Mouse (Mus musculus) embryo, embryonic 10.5 days (tissue): Measurements from ENCODE around the gene Adamts13.

Source experiments
- DNase-seq: peaks from one replicate; pipeline ENCODE4 v3.0.0-alpha.2; 2015; ENCODE audit warnings: low spot score

The Adamts13 gene

DNA sequence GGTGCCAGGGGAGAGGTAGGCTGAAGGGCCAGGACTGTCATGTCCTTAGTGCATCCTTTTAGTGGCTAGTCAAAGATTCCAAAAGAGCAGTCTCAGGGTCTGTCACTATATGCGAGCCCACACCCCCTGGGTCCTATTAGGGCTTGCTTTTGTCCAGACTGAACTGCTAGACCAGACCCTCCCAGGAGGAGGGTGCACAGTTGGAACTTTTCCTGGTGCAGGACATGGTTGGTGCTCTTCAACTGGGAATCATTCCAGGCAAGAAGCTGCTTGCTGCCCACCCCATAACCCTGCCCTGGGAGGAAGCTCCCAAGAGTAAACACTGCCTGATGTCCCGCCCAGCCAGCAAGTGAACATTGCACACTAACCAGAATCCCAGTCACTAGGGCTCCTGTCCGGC lies at the start of gene Adamts13:
Gene Adamts13 (plus strand): TSS at position 301 of the 400 bp plus-strand sequence.
- no peak for DNase-seq

DNA sequence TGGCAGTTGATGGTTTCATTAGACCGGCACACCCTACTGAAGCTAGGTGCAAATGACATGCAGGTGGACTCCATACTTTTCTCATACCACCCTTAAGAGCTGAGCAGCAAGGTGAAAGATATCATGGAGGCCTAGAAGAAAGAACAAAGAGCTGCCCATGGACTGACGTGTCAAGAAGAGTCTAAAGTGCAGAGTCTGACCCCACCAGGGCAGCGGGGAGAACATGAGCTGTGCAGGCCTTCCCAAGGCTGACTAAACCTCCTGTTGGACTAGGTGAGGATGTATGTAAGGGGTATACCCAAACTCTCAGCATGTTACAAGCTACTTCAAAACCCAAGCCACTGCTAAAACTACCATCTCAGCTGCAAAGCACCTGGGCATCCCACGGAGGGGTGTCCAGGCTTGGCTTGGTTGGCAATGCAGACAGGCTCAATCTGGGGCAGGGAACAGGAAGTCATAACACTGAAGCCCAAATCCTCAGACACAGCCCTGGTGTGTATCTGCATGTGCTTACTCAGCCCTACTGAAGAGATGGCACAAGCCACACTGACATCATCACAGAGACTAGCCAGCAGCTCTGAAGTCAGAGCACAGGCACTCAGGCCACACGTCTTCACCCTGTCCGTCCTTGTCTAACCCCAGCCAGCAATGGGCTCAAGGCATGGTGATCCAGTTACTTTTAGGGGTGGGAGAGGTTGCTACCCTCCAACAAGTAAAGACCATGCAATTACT lies 45.3 kb upstream of the Adamts13 start:
- DNase-seq, result no peak

DNA sequence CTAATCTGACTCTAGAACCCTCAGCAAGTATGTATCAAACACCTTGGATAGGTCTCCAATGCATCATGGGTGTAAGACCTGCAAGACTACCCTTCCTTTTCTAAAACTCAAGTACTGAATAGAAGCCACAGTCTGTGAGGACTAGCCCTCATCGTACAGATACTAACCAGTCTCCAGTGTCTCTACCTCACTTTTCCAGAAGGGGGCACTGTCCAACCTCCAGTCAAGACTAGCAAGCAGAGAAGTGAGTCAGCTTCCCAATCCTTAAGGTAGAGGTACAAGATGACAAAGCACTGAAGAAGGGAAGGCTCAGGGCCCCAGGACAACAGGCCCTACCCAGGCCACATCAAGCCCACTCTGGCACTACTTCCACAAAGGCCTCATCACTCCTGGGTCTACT lies 42.8 kb upstream of the Adamts13 start:
- DNase-seq, result peak; percentile 82

DNA sequence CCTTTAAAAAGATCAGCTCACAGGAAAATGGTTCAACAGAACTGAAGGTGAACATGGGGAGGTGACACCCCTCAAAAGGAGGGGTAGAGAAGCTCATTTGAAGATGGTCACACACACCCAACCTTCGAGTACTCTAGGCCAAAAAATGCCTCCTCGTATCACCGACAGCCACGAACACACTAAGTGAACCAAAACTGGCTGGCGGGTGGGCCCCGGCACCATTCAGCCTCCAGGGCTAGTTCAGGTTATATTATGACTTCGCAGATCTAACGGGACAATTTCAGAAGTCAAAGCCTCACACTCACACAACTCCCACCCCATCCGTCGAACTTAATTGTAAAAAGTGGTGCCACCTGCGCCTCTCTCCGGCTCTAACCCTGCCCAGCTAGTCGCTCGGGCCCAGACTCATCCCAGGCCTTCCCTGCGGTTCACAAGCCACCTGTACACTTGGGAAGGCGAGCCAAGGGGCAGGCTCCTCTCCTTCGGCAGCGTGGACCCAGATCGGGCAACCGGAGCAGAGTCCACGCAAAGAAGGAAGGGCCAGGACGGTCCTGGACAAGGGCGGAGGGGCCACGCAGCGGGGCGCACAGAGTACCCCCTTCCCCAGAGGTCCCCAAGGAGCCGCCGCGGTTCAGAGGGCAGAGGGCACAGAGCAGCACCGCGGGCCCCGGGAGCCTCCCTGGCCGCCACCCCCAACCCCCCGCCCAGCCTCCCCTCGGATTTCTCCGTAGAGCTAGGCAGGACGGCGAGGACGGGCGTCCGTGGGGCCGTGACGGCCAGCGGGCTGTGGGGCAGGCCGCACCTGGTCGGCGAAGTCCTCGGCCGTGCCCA lies 40.5 kb upstream of the Adamts13 start:
- DNase-seq, result peak; percentile 34

DNA sequence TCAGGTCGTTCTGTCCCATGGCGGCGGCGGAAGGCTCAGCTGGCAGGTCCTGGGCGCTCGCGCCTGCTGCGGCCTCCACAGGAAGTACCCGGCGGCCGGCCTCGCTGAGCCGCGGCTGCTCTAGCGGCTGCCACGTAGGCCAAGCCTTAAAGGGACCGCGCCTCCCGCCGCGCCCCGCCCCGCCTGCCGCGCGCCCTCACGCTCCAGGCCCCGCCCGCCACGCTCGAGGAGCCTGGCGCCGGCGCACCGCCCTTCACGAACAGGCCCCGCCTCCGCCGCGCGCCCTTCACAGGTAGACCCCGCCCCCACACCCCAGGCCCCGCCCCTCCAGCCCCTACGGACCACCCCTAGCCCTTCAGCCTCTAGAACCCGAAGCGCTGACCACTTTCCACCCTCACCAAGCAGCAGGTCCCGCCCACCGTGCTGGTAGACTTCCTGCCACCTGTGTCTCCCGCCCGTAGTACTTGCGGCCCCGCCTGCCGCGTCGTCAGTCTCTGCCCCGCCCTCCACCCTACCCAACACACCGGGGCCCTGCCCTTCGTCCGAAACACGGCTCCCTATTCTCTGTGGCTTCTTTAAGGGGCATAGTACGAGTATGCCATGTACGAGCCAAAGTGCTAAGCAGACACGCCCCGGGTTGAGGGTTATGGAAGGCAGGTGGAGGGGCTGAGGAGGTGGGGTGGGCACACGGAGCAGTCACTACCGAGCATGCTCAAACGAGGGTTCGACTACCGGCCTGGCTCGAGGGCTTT lies 39.7 kb upstream of the Adamts13 start, which contains the start of the genes Surf4 and Stkld1:
Gene Surf4 (minus strand): TSS at position 625 of the 752 bp plus-strand sequence.
Gene Stkld1 (plus strand): TSS at position 744 of the 752 bp plus-strand sequence.
- peak; percentile 96 for DNase-seq

DNA sequence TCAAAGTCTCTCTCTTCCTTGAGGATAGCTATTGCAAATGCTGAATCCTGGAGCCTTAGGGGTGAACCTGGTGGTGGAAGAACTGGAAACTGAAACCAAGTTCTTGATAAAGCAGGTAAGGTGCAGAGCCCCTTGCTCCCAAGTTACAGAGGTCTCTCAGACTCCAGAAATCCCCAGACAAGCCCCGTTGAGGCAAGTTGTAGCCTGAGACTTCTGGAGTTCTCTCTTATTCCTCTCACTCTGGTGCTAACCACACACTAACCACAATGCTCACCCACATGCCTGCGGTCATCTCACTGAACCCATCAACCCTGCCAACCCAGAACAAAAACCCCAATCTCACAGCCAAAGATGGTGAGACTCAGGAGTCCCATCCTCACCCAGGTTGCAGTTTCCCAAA lies 37.9 kb upstream of the Adamts13 start:
- no peak for DNase-seq

DNA sequence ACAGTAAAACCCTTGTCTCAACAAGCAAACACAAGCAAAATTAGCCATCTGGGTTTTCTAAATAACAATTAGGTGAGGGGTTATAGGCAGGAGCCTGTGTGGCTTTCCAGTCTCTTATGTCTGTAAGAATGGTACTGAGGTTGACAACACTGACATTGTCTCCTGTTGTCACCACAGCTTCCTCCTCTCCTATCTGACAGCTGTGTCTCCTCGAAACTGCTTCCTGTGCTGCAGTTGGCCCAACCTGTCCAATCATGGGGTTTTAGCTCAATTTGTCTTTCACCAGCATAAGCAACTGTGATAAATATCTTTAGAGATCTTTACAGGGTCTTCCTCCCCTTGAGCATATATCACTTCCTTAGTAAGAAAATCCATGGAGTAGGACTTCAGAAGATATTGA lies 36.8 kb upstream of the Adamts13 start:
- DNase-seq, result no peak

DNA sequence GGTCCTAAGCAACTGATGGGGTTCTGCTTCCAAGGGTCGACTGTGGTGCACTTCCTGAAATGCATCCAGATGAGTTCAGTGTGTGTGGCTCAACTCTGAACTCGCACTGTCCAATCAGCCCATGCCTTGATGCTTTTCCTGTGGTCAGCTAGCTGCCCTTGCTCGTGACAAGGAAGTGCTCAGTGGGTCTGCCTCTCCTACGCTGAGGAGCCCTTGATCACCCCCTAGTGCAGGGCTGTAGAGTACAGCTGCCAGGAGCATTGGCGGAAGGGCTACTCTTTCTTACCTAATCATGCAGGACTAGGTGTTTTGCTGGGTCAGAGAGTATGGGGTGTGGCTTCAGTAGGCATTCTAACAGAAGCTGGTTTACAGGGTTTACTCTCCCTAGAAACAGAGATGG lies 31.7 kb upstream of the Adamts13 start:
- DNase-seq, result no peak

DNA sequence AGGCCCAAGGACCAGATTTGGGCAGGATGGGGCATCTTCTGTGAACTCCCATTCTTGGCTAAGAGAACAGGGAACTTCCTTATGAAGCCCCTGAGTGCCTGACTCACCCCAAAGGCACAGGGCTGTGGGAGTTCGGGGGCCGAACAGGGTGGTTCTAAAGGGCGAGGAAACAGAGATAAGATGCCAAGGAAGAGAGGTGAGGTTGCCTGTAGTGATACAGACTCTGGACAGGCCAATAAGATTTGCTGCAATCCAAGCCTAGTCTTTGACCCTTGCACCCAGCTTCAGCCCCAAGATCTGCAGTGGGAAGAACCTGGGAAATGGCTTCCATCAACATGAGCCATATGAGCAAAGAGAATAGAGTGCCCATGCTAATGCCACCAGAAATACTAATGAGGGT lies 30.0 kb upstream of the Adamts13 start:
- no peak for DNase-seq

DNA sequence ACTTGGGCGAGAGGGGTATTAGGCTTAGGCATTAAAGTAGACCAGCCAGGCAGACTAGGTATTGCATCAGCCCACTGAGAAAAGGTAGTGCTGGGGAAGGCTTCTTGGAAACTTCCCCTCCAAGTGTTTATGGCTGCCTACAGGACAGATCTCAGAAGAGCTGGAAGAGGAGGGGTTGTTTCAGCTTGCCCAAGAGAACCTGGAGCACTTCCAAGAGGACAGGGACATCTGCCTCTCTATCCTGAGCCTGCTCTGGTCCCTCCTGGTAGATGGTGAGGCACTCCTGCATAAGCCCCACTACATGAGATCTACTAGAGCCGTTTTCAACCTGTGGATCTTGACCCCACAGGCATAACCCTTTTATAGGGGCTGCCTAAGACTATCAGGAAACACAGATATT lies 22.8 kb upstream of the Adamts13 start:
- no peak for DNase-seq

DNA sequence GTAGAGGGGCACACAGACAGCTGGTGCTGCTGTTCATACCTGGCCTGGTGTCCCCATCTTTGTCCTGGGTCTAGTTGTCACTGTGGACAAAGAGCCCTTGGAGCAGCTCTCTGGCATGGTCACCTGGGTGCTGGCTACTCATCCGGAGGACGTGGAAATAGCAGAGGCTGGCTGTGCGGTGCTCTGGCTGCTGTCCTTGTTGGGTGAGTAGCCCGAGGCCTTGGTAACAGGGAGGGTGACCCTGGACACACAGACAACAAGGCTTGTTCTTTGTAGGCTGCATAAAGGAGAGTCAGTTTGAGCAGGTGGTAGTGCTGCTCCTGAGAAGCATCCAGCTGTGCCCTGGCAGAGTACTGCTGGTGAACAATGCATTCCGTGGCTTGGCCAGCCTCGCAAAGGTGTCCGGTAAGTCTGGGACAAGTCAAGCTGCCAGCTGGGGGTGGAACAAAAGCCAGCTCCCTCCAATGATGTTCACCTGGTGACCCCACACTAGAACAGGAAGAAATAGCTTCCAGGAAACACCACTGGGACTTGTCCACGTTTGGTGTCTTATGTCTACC lies 21.8 kb upstream of the Adamts13 start:
- no peak for DNase-seq

DNA sequence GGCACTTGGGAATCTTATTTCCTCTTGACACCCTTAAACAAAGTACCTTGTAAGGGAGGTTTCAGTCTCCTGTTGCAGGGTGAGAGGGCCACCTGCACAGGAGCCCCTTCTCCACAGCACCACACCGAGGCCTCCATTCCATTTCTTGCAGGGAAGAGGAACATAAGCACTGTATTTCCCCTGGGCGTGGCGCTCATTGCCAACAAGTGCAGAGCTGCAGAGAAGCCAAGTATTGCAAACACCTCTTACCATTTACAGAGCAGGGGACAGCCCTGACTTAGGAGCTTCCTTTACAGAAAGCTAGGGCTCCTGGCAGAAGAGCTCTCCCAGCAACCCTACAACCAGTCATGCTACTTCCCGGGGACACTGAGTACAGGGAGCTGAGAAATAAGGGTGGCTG lies 21.0 kb upstream of the Adamts13 start:
- no peak for DNase-seq

DNA sequence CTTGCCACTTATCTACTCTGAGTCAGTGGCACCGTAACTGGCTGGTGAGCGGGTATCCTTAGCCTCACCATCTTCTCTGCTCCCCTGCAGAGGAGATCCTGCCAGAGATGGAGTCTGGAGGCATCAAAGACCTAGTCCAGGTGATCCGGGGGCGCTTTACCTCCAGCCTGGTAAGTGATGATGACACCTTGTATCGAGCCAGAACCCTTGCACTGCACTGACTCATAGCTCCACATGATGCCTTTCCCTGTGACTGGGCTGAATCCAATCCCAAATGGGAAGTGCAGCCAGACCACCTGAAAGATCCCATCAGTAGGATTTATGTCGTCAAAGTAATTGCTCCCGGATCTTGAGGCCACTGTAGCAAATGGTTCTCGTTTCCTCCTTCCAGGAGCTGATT lies 20.4 kb upstream of the Adamts13 start:
- no peak for DNase-seq

DNA sequence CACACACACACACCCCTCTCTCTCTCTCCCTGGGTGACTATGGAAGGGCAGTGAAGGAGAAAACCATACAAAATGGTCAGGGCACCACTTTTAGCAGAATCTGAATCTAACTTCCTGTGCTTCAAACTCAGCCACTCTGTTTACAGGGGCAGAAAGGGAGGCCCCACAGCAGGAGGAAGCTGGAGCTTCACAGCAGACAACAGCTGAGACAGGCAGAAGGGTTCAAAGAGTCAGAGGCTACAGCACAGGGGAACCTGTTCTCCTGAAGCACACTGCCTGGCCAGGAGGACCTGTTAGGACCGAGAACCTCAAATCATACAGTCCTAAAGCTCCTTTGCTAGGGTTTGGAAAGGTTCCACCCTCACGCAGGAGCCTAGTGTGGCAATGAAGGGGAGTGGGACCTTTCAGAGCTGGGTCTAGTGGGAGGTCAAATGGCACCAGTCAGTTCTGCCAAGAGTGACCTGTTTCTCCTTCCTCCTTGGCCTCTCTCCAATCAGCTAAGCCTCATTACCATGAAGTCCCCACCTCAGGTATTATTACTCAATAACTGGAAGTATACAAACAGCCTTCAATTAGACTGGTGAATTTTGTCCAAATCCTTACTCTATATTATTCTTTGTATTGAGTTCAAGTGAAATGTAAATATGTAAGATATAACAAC lies 18.4 kb upstream of the Adamts13 start:
- no peak for DNase-seq

DNA sequence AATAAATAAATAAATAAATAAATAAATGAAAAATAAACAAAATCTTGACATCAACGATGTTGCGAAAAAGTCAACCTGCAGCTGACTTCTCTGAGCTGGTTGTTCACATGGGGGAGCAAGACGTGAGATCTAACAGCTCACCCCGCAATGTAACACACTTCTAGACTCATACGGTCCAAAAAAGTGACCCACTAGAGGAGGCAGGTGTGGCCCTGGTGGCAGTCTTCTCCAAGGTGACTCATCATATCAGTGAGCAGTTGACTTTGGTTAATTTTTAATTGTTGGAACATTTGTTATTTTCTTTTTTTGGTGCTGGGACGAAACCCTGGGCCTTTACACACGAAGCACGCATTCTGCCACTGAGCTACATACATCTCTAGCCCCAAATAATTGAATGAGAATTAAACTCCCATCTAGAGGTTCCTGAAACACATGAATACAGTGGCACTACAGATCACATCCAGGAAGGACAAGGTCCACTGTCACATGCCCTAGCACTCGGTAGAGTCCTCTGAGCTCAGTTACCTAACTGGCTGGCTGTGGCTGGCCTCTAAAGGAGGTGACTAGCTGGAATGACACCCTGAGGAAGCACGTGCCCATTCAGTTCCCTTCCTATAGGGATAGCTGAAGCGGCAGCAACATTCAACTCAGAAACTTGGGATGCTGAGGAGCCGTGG lies 16.3 kb upstream of the Adamts13 start:
- no peak for DNase-seq

DNA sequence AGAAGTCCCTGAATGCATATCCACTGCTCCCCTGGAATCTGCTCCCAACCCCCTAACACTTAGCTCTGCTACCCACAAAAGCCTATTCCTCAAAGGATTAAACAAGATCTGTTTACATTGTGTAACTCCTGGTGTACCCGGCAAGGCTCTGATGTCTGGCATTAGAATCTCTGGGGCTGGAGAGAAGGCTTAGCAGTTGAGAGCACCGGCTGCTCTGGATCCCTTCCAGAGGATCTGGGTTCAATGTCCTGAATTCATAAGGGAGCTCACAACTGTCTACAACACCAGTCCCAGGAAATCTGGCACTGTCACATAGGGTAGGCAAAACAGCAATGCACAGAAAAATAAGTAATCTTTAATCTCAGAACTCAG lies 15.7 kb upstream of the Adamts13 start:
- DNase-seq, result no peak

DNA sequence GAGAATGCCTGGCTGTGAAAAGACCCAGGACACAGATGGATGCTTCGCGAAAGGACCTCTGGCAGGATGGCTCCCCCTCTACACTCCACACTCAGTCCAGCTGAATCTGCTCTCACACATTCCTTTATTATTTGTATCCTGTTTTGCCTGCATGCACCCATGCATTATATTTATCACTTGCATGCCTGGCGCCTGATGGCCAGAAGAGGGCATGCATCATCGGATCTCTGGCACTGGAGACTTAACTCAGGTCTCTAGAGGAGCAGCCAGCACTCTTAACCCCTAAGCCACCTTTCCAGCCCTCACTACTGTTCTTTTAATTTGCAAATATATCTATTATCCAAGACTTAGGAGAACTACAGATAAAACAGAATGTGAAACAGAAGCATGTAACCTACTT lies 12.5 kb upstream of the Adamts13 start:
- peak; percentile 4 for DNase-seq

DNA sequence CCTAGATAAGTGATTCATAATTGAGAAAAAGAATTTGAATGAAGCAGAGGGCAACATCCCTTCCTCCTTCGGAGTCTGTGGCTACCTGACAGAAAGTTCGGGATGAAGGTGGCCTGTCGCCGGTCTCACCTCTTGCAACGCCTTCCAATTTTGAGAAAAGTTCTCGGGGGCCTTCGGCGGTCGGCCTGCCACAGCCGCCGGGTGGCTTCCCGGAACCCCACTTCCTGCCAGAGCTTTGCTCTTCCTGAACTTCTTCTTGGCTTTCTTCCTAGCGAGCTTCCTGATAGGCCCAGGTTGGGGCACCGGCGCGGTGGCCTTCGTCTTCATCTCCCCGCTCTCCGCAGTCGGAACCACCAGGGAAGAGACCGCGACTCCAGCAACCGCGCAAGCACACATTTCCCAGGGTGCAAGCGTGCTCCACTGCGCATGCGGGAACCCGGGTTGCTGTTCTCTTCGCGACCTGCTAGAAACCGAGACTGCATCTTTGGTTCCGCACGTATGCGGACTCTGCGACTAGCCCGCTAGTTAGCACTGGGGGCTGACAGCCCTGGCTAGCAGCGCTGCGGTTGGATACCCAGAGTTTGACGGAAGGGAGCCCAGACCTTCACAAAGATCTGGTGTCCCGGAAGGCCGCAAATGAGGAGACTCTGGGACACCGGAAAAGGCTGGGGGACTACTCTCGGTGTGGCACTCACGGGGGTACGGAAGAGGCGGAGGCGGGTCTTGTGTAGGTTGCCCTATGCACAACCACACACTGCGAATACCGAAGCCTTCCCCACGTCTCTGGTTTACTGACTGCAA lies 9.1 kb upstream of the Adamts13 start, which contains the start of gene Rexo4:
Gene Rexo4 (minus strand): TSS at position 464 of the 801 bp plus-strand sequence.
- peak; percentile 95 for DNase-seq

DNA sequence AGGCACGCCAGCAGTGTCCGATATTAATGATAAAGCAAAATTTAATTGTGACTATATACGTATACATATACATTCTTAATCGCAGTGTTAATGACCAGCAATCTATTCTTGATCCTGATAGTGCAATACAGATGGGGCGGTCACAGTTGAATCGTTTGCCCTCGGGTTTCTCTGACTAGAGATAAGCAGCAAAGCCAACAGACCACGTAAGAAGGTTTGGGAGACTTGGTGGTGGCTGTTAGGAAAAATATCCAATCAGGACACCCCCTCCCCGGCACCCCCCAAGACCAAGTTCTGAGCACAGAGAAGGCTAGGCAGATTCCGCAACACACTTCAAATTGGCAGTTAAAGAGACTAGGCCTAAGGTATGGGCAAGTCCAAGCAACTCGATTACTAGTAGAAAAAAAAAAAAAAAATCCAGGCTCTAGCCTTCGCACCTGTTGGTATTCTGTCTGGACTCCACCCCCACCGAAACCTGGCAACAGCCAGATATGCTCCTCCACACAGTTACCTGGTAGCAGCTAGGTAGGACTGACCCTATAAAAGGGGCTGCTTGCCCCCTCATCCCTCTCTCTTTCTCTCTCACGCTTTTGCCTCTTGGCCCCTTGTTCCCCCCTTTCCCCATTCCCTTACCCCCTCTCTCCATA lies 8.4 kb upstream of the Adamts13 start:
- no peak for DNase-seq

DNA sequence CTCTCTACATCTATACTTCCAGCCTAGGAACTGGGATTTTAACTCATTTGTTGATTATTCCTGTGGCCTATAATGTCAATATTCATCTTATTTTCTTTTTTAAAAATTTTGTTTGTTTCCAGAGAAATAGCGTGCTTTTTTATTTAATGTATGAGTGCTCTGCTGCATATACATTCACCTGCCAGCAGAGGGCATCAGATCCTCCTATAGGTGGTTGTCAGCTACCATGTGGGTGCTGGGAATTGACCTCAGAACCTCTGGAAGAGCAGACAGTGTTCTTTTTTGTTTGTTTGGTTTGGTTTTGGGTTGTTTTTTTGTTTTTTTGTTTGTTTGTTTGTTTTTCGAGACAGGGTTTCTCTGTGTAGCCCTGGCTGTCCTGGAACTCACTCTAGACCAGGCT lies 6.0 kb upstream of the Adamts13 start:
- no peak for DNase-seq
